Mouse (Mus musculus) lung, postnatal 36 days (tissue): ENCODE results near the gene Mllt6.
"Not testable (repeated sequence)": the region's sequence is repeated elsewhere in the genome, so short reads cannot be mapped to it uniquely, and the experiment has no call there.

ENCODE experiments used
- DNase-seq: peaks from one replicate; pipeline ENCODE4 v3.0.0; 2022; ENCODE audit warnings: mixed read lengths

Gene Mllt6

GRCm38 (mm10) chr11:97718281-97718860 lies 55.2 kb downstream of the Mllt6 start:
- DNase-seq: peak; percentile 49

GRCm38 (mm10) chr11:97719041-97719440 lies 55.8 kb downstream of the Mllt6 start:
- no peak for DNase-seq

- DNase-seq: no peak
Observed at GRCm38 (mm10) chr11:97721338-97721737, 58.1 kb downstream of the Mllt6 start.

GRCm38 (mm10) chr11:97723709-97724108 lies 60.5 kb downstream of the Mllt6 start:
- DNase-seq: no peak

GRCm38 (mm10) chr11:97728311-97728710 lies 65.1 kb downstream of the Mllt6 start:
- DNase-seq: peak; percentile 28

GRCm38 (mm10) chr11:97728730-97729129 lies 65.5 kb downstream of the Mllt6 start:
- DNase-seq: no peak

GRCm38 (mm10) chr11:97733689-97734088 lies 70.5 kb downstream of the Mllt6 start:
- no peak for DNase-seq

- not testable (repeated sequence) for DNase-seq
Observed at GRCm38 (mm10) chr11:97734810-97735209, 71.6 kb downstream of the Mllt6 start.
